Mouse (Mus musculus) myocyte (in vitro differentiated cells): ENCODE measurements around the gene Trpv4.

Source experiments
- E2F4 ChIP-seq: IDR thresholded peaks from one replicate; pipeline ENCODE4 v1.6.1; 2011; ENCODE audit warnings: mild to moderate bottlenecking, control low read depth, moderate library complexity; ENCODE audit not compliant: insufficient read depth
- MAX ChIP-seq: IDR thresholded peaks from one replicate; pipeline ENCODE4 v1.6.1; 2011; ENCODE audit warnings: low read depth, mild to moderate bottlenecking, control low read depth
- MYOG ChIP-seq, 3 experiments: IDR thresholded peaks; one replicate each; pipeline ENCODE4 v1.6.1; 2011; ENCODE audit warnings: control low read depth in 2 of 3, low read depth in 2 of 3, mild to moderate bottlenecking in 2 of 3; ENCODE audit not compliant: insufficient read length in 2 of 3, control insufficient read depth in 1 of 3, insufficient read depth in 1 of 3

DNA sequence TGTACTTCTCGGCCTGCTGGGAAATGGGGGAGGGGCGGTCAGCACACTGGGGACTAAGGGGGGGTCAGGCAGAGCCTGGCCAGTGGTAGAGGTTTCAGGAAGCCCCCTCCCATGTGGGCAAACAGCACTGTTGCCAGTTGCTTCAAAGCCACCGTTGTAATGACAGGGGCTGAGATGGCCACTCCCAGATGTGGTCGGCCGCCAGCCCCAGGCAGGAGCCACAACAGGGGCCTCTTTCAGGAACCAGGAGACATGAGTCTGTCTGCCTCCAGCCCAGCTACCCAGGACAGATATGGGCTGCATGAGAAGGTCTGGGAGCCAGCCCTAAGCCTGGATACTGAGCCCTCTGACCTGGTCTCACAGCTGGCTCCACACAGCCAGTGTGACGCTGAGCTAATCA is 13.3 kb downstream of the Trpv4 start:
- no peak for TF ChIP-seq MYOG (IDR thresholded peaks at IDR 0.05; ENCODE audit: control insufficient read depth in 1 of 3, insufficient read depth in 1 of 3, insufficient read length in 2 of 3, low read depth in 2 of 3)
- no peak for TF ChIP-seq MAX
- no peak for TF ChIP-seq E2F4
